Mouse (Mus musculus): ENCODE measurements at regions not wholly inside any gene's neighbourhood (a gene's known extent, or its start where the extent isn't known, plus 50 kb on each side); places are given as distances from the start of the nearest gene placed in this dataset.

DNA sequence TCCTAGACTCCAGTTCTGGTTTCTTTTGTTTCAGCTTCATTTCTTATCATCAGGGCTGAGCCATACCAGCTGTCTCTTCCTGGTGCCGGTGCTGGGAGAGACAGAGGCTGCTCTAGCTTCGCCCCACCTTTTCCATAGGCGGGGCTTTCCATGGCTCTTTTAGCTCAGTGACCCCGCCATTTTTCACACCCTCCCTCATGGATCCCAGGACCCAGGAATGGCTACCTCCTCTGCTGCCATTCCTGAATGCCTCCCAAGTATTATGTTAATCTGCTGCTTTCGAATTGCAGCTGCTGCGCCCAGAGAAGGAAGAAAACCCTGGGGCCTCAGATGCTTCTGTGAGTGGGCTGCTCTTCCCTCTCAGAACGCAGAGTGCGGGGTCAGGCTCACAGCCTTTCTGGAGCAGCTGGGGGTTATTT is 214.9 kb downstream of the Pik3r1 start:
- DNase-seq: no peak

DNA sequence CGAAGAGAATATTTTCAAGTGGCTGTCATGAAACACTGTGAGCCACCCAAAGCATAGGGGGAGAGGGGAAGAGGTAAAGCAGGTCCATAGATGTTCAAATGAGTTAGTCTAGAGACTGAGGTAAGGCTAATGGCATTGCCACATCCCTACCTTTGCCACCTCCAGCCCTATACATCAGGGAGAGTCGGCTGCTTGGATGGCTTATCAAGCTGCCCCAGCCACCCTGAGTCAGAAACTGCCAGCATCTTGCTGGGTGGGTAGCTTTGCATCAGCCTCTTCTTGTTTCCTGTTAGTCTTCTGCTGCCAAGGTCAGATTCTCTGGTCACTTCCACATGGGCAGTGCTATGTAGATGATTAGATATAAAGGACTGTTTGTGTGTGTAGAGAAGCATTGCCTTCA is 215.6 kb downstream of the Pik3r1 start:
- DNase-seq: no peak

GRCm38 (mm10) chr13:101551068-101551467 is 216.9 kb downstream of the Pik3r1 start:
- DNase-seq: no peak

- no peak for DNase-seq
These were observed 217.5 kb downstream of the Pik3r1 start for GRCm38 (mm10) chr13:101550526-101550925.

- DNase-seq: peak; percentile 64
These were observed 220.1 kb downstream of the Pik3r1 start for GRCm38 (mm10) chr13:101547887-101548286.

- DNase-seq: no peak
These were observed 220.7 kb downstream of the Pik3r1 start for GRCm38 (mm10) chr13:101547365-101547764.

DNA sequence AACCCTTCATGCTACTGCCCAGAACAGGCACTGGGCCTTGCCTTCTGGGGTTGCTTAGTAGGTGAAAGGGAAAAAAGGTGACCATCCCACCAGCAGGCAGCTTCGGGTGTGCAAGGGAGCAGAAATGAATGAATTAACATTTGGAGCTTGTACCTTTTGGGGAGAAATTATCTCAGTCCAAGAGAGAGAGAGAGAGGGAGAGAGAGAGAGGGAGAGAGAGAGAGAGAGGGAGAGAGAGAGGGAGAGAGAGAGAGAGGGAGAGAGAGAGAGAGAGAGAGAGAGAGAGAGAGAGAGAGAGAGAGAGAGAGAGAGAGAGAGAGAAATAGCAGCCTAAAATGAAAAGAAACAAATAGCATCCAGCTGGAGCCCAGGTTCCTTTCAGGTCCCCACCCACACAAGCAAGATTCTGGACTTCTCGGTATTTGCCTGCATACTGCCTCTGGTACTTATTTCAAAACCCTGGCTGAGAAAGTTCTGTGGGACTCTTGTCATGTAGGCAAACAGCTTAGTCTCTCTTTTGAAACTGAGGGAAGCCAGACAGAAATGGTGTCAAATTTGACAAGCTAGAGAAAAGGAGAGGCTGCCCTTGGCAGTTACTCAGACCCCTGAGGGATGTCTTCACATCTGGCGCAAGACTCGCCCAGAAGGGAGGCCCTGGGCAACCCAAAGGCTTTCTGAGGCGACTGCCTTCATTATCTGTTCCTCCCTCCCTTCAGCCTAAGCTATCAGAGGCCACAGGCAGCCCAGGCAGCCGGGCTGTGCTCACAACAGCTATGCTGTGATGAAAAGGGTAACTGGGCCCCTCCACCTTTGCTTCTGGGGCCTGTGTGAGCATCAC is 222.5 kb downstream of the Pik3r1 start:
- DNase-seq: peak; percentile 72

DNA sequence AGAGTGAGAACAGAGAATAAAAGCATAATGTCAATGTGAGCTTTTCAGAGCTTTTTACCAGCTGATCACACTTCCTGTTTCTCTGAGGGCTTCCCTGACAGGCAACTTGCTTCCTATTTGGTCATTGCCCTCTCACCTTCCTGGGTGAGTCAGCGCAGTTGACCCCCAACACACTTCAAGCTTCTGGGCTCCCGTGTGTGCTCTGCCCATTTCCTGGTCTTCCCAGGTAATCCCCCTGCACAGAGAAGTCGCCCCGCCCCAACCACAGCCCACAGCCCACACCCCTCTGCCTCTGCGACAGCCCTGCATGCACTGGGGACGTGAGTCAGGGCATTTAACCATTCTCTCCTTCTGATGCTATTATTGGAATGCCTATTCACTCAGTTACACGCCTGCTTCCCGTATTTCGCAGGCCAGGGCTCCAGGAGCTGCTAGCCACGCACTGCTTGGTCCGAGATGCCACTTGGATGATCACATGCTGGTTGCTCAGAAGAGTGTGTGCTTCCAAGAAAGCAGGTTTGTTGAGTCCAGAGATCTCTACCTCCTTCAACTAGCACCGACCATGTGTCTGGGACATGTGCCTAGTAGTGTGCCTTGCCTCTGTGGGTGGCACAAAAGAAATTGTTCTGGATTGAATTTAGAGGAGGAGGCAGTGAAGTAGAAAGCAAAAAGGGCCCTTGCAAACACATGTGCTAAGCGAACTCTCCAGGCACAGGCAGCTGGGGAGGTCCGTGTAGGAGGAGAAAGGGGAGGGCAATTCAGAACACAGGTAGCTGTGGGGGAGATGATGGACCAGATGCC is 227.4 kb downstream of the Pik3r1 start:
- peak; percentile 77 for DNase-seq

DNA sequence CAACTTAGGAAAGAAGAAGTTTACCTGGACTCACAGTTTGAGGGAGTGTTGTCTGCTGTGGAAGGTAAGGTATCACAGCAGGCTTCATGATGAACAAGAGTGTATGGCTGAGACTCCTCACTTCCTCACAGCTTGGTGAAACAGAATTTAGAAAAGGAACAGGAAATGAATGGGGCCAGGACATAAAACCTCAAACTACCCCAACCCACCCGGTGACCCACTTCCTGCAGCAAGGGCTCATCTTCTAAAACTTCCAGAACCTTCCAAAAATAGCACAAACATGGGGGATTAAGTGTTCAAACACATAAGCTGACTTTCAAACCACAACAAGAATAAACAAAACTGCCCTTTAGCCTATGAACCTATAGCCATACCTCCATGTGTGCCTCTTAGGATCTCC is 229.9 kb downstream of the Pik3r1 start:
- DNase-seq: peak; percentile 72

GRCm38 (mm10) chr13:101536019-101536418 is 232.0 kb downstream of the Pik3r1 start:
- DNase-seq: no peak

DNA sequence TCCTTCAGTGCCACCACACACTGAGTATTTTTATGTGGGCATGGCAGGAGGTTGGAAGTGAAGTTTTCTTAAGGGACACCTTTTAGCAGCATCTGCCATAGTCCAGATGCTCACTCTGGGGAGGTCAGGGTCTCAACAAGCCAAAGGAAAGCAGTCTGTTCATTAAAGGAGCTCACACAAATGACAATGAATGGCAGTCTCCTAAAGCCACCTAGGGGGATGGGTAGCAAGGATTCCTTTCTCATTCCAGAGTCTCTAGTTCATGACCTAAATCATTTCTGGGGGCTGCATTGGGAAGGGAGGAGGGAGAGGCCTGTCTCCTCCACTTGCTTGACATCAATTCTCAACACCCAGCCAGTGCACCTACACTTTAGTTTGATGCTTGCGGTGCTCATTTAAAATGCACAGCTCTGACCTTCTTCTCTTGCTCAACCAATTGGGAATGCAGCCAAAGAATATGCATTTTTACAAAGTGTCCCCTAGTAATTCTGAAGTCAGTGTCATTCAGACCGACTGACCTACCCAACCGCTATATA is 232.6 kb downstream of the Pik3r1 start:
- no peak for DNase-seq

DNA sequence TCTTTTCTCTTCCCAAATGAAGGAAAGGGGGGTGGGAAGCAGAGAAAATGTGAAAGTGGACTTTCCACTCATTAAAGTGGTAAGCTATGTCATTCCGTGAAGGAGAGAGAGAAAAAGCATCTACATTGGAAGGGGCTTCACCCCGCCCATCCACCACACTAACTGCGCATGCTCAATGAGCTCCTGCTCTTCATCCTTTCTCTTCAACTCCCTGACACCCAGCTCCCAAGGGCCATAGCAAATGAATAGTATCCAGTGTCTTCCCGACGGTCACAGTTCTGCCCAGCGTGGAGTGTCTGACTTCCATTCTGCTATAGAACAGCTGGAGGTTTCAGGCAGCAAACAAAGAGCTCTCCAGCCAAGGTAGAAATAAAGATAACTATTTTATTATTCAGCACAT is 233.5 kb downstream of the Pik3r1 start:
- DNase-seq: no peak

- DNase-seq: peak; percentile 72
These were observed 235.1 kb downstream of the Pik3r1 start for GRCm38 (mm10) chr13:101532913-101533312.

DNA sequence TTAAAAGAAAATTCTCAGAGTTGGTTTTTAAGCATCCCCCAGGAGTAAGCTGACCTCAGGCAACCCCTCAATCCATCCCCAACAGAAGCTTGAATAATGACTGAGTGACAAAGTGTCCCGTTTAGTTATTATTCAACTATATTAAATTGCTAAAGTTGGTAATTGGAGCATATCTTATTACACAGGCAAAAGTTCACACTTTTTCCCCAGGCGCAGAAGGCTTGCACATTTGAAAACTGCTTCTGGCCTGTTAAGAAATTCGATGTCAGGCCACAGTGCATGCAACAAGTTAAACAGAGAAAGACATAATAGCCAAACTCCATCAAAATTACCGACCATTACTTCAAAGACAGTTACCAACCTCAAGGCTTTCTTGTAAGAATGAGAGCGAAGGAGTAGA is 240.3 kb downstream of the Pik3r1 start:
- no peak for DNase-seq

GRCm38 (mm10) chr13:101524781-101525180 is 243.2 kb downstream of the Pik3r1 start:
- DNase-seq: no peak

- DNase-seq: no peak
These were observed 243.8 kb downstream of the Pik3r1 start for GRCm38 (mm10) chr13:101524223-101524622.

DNA sequence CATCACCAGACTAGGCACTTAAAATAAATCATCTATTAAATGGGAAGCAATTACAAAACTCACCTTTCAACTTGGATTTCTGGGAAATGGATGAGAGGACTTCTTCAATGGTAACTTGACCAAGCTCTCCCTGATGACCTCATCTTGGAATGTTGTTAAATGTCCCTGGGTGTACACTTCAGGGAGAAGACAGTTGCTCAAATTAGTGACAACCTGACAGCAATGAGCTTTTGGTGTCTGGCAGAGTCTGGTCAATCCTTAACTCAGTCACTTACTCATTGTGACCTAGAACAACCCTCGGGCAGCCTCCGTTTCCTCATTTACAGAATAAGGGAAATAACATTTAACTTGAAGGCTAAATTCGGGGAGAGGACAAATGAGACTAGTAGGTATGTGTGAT is 244.5 kb downstream of the Pik3r1 start:
- no peak for DNase-seq

DNA sequence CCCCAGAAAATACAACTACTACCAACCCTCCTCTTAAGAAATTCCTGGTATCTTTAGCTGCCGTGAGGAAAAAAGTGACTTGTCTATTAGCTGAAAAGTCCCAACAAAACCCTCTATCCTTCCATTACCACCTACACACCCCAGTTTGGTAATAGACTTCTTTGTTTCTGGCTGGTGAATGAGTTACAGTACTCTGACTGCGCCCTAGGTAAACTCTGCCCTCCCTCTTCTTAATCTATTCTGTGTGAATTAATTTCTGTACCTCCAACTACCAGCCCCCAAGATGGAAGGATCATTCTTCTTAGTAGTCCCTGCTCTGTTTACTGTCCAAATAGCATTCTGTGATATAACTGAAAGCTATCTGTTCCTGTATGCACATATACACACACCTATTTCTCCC is 245.4 kb downstream of the Pik3r1 start:
- no peak for DNase-seq

DNA sequence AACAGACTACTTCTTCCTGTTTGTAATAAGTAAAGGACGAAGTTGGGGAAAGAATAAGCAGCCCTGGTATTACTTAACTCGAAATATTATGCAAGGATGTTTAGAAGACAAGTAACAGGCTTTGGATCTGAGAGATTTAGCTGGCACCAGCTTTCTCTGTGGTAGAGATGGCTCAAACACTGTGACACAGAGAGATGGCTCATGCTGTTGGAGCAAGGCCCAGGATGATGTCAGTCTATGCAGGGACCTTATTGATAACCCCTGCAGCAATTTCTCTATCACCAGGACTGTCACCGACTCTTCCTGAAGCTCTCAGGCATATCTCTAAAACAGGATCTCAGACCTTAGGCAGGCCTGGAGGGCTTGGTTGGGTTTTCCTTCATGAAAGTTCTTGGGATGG is 254.7 kb downstream of the Pik3r1 start:
- DNase-seq: no peak

DNA sequence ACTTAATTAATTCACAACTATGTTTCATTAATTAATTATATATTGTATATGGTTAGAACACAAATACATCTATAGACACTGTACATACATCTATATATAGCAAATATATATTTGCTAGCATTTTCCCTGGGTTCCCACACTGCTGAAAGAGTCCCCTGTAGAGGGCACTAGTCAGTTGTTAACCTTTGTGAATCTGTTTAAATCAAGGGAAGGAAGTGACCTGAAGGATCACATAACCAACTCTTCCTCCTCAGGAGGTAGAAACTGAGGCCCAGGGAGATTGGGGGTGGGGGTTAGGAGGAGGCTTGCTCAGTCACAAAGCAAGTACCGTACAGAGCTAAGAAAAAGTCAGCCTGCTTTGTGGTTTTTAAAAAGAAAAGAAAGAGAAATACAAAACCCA is 258.1 kb downstream of the Pik3r1 start:
- peak; percentile 79 for DNase-seq

DNA sequence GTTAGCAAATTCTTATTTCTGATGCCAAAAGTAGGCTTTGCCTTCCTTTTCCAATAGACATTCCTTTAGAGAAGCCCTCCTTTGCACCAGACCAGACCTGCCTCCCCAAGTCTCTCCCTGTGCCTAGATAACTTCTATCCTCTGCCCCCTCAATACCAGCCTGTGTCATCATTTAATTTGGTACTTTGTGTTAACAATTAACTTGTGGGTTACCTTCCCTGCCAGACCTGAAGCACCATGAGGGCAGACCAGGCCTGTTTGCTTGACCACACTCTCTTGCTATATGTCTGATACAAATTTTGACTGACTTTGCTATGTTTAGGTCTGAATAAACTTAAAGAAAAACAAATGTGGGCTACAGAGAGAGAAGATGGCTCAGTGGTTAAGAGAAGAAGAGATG is 259.7 kb downstream of the Pik3r1 start:
- DNase-seq: no peak

DNA sequence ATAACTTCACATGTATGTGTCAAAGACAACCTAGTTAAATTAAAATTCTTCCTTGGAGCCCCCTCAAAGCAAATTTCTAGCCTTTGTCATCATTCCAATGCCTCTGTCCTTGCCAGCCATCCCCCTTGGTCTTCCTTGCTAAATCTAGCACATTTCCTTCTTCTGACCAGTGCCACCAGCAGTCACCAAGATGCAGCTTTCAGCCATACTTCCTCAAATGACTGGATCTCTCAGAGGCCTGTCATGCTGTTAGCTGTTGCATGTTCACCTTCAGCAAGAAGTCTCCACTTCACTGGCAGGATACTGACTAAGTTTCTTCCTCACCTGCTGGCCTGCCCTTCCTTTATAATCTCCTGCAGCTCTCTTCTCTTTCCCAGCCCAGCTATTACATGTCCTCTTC is 261.3 kb downstream of the Pik3r1 start:
- no peak for DNase-seq

DNA sequence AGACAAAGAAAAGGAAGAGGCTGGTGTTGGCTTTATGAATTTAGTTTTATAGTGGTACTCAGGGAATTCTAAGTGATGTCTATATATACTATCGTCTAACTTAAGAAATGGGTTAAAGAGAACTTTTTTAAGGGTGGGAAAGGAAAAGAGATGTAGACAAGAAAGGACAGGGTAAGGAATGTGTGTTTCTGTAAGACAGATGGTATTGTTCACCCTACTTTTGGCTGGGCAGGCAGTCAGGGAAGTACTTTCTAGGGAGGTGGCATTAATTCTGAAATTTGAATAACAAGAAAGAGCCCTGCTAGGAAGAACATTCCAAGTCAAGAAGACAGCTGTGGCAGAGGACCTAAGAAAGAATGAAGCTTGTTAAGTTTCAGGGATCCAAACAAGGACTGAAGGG is 263.0 kb downstream of the Pik3r1 start:
- DNase-seq: no peak

DNA sequence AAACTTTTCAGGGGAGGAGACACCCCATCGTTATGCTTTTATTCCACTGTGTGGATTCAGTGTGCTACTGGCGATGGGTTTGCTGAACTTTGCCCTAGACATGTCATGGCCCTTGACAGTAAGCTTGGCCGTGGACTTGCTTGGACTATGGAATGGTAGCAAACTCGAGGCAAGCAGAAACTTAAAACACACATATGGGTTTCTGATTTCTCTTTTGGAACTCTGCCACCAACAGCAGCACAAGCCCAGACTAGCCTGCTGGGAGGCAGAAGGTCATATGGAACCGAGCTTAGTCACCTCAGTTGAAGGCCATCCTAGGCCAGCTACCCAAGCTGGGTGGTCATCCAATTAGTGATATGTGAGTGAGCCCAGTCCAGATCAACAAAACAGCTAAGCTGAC is 263.8 kb downstream of the Pik3r1 start:
- DNase-seq: no peak
